Mouse (Mus musculus) embryonic fibroblast, embryonic 13.5 days (primary cell): ENCODE measurements around the gene D630045J12Rik.

Source experiments
- CTCF ChIP-seq: IDR thresholded peaks from 2 replicates; pipeline ENCODE4 v1.5.1; 2011; ENCODE audit warnings: mild to moderate bottlenecking, control low read depth, low read length, moderate library complexity, borderline replicate concordance; ENCODE audit not compliant: insufficient read depth
- POLR2A ChIP-seq: IDR thresholded peaks from 2 replicates; pipeline ENCODE4 v1.6.1; 2011; ENCODE audit warnings: low read depth, mild to moderate bottlenecking, control low read depth, low read length, moderate library complexity

GRCm38 (mm10) chr6:38240618-38241017 lies 13.2 kb downstream of the D630045J12Rik start:
- no peak for TF ChIP-seq CTCF
- no peak for TF ChIP-seq POLR2A
